Mouse (Mus musculus): ENCODE measurements around the gene Atp2c1.

Atp2c1 gene

DNA sequence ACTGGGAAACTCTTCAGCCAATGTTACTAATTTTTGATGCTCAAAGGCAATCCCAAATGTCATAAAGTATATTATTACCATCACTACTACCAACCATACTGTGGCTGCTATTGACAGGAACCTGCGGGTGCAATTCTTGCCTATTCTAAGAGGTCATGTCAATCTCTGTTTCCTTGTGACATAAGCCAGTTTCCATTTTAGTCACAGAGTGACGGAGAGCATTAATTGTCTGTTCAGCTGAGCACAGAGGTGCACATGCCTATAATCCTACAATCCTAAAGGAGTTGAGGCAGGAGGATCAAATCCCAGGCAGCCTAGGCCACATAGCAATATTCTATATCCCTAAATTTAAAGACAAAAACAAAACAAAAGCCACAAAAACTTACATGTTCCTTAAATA lies 164.9 kb downstream of the Atp2c1 start:
- DNase-seq: no peak

Data from kidney, adult 18-20 months (tissue).